Mouse (Mus musculus): Measurements from ENCODE around the gene Acad11. TPM values are rescaled to one million over a fixed set of nuclear protein-coding genes. Genes with fewer than 3 reads are reported as not detected.
A peak's percentile ranks its signal among the peaks of the same experiment; 100 is the strongest.

Gene Acad11
- total and polyA plus RNA-seq, 2 experiments = 154 to 392 TPM

- 48% methylated on average over 4 of the region's 4 CpGs for WGBS
- Histone ChIP-seq H3K79me2 (ENCODE audit: control insufficient read depth, insufficient read depth, low read length) (peaks cover 7% of the 10 kb centered on the region; the same call in 1 of the 2 replicates), H3K27ac (replicated peaks; ENCODE audit: insufficient read depth, low read depth, low read length) (no peak overlapping the region), H3K9ac (ENCODE audit: low read depth, low read length) (no peak overlapping the region), H3K27me3 (ENCODE audit: control insufficient read depth, insufficient read depth, low read length) (no peaks in the 10 kb centered on the region), H3K36me3 (ENCODE audit: control insufficient read depth, insufficient read depth, low read length) (peaks cover 21% of the 10 kb centered on the region), H3K4me3 (ENCODE audit: insufficient read depth, low read depth, low read length) (no peak overlapping the region; the same call in 1 of the 2 replicates), H3K4me1 (ENCODE audit: control insufficient read depth, insufficient read depth, low read length) (peaks cover 17% of the 10 kb centered on the region)
- DNase-seq (ENCODE audit: extremely low read depth, low read depth, low spot score) = no peak
- TF ChIP-seq CTCF (IDR thresholded peaks at IDR 0.05; ENCODE audit: low read depth, low read length) (no peak), POLR2A (IDR thresholded peaks at IDR 0.05; ENCODE audit: extremely low read depth, insufficient read depth, low read length) (no peak)
These were observed 7.1 kb downstream of the Acad11 start for GRCm38 (mm10) chr9:104070241-104070640.

- peak overlapping the region; percentile 82 for H3K27ac ChIP-seq (replicated peaks; ENCODE audit: insufficient read depth, low read depth, low read length)
- 16% methylated on average over 8 of the region's 8 CpGs for WGBS
These were observed 7.9 kb downstream of the Acad11 start for GRCm38 (mm10) chr9:104070863-104071604.

GRCm38 (mm10) chr9:104075808-104076207, 12.6 kb downstream of the Acad11 start:
- Histone ChIP-seq H3K36me3 (ENCODE audit: control insufficient read depth, insufficient read depth, low read length) (peaks cover 62% of the 10 kb centered on the region), H3K9ac (ENCODE audit: low read depth, low read length) (no peak overlapping the region), H3K4me3 (ENCODE audit: insufficient read depth, low read depth, low read length) (no peak overlapping the region), H3K27me3 (ENCODE audit: control insufficient read depth, insufficient read depth, low read length) (no peaks in the 10 kb centered on the region), H3K27ac (replicated peaks; ENCODE audit: insufficient read depth, low read depth, low read length) (no peak overlapping the region), H3K79me2 (ENCODE audit: control insufficient read depth, insufficient read depth, low read length) (peaks cover 5% of the 10 kb centered on the region; the same call in 1 of the 2 replicates), H3K4me1 (ENCODE audit: control insufficient read depth, insufficient read depth, low read length) (peaks cover 14% of the 10 kb centered on the region)
- no peak for TF ChIP-seq POLR2A (IDR thresholded peaks at IDR 0.05; ENCODE audit: extremely low read depth, insufficient read depth, low read length)
- TF ChIP-seq CTCF (IDR thresholded peaks at IDR 0.05; ENCODE audit: low read depth, low read length) = peak; percentile 38; the same call in 1 of the 2 replicates
- DNase-seq (ENCODE audit: extremely low read depth, low read depth, low spot score) = peak; percentile 58
- 81% methylated on average over 2 of the region's 2 CpGs for WGBS

More at GRCm38 (mm10) chr9:104070863-104071604, 7.9 kb downstream of the Acad11 start:
- H3K9ac ChIP-seq (ENCODE audit: low read depth, low read length) = peak overlapping the region; percentile 44
- H3K27me3 ChIP-seq (ENCODE audit: control insufficient read depth, insufficient read depth, low read length) = no peaks in the 10 kb centered on the region
- TF ChIP-seq POLR2A (IDR thresholded peaks at IDR 0.05; ENCODE audit: extremely low read depth, insufficient read depth, low read length) (no peak), CTCF (IDR thresholded peaks at IDR 0.05; ENCODE audit: low read depth, low read length) (no peak)
- H3K36me3 ChIP-seq (ENCODE audit: control insufficient read depth, insufficient read depth, low read length) = peaks cover 28% of the 10 kb centered on the region
- H3K79me2 ChIP-seq (ENCODE audit: control insufficient read depth, insufficient read depth, low read length) = peaks cover 7% of the 10 kb centered on the region; the same call in 1 of the 2 replicates
- peak; percentile 99 for DNase-seq (ENCODE audit: extremely low read depth, low read depth, low spot score)
- H3K4me3 ChIP-seq (ENCODE audit: insufficient read depth, low read depth, low read length) = peak overlapping the region; percentile 15
- peaks cover 17% of the 10 kb centered on the region for H3K4me1 ChIP-seq (ENCODE audit: control insufficient read depth, insufficient read depth, low read length)

GRCm38 (mm10) chr9:104078780-104079179, 15.6 kb downstream of the Acad11 start:
- no peak overlapping the region for H3K9ac ChIP-seq (ENCODE audit: low read depth, low read length)

GRCm38 (mm10) chr9:104079379-104079778, 16.2 kb downstream of the Acad11 start:
- Histone ChIP-seq H3K4me3 (ENCODE audit: insufficient read depth, low read depth, low read length) (no peak overlapping the region), H3K79me2 (ENCODE audit: control insufficient read depth, insufficient read depth, low read length) (no peaks in the 10 kb centered on the region; the same call in 1 of the 2 replicates), H3K27ac (replicated peaks; ENCODE audit: insufficient read depth, low read depth, low read length) (no peak overlapping the region), H3K4me1 (ENCODE audit: control insufficient read depth, insufficient read depth, low read length) (peaks cover 3% of the 10 kb centered on the region; the same call in 1 of the 2 replicates), H3K27me3 (ENCODE audit: control insufficient read depth, insufficient read depth, low read length) (no peaks in the 10 kb centered on the region), H3K9ac (ENCODE audit: low read depth, low read length) (no peak overlapping the region), H3K36me3 (ENCODE audit: control insufficient read depth, insufficient read depth, low read length) (peaks cover 82% of the 10 kb centered on the region)
- TF ChIP-seq CTCF (IDR thresholded peaks at IDR 0.05; ENCODE audit: low read depth, low read length) (peak; percentile 80), POLR2A (IDR thresholded peaks at IDR 0.05; ENCODE audit: extremely low read depth, insufficient read depth, low read length) (no peak)
- 54% methylated on average over 5 of the region's 5 CpGs for WGBS
- peak; percentile 58 for DNase-seq (ENCODE audit: extremely low read depth, low read depth, low spot score)

More at GRCm38 (mm10) chr9:104078780-104079179, 15.6 kb downstream of the Acad11 start:
- Histone ChIP-seq H3K4me3 (ENCODE audit: insufficient read depth, low read depth, low read length) (no peak overlapping the region), H3K27me3 (ENCODE audit: control insufficient read depth, insufficient read depth, low read length) (no peaks in the 10 kb centered on the region), H3K79me2 (ENCODE audit: control insufficient read depth, insufficient read depth, low read length) (no peaks in the 10 kb centered on the region; the same call in 1 of the 2 replicates), H3K27ac (replicated peaks; ENCODE audit: insufficient read depth, low read depth, low read length) (no peak overlapping the region), H3K4me1 (ENCODE audit: control insufficient read depth, insufficient read depth, low read length) (peaks cover 5% of the 10 kb centered on the region; the same call in 1 of the 2 replicates), H3K36me3 (ENCODE audit: control insufficient read depth, insufficient read depth, low read length) (peaks cover 79% of the 10 kb centered on the region)
- no peak for TF ChIP-seq CTCF (IDR thresholded peaks at IDR 0.05; ENCODE audit: low read depth, low read length)
- no peak for DNase-seq (ENCODE audit: extremely low read depth, low read depth, low spot score)
- 93% methylated on average over 1 of the region's 1 CpGs for WGBS

GRCm38 (mm10) chr9:104080038-104080437, 16.9 kb downstream of the Acad11 start:
- Histone ChIP-seq H3K36me3 (ENCODE audit: control insufficient read depth, insufficient read depth, low read length) (peaks cover 82% of the 10 kb centered on the region), H3K79me2 (ENCODE audit: control insufficient read depth, insufficient read depth, low read length) (no peaks in the 10 kb centered on the region; the same call in 1 of the 2 replicates), H3K27me3 (ENCODE audit: control insufficient read depth, insufficient read depth, low read length) (no peaks in the 10 kb centered on the region), H3K27ac (replicated peaks; ENCODE audit: insufficient read depth, low read depth, low read length) (no peak overlapping the region), H3K4me3 (ENCODE audit: insufficient read depth, low read depth, low read length) (no peak overlapping the region), H3K4me1 (ENCODE audit: control insufficient read depth, insufficient read depth, low read length) (no peaks in the 10 kb centered on the region), H3K9ac (ENCODE audit: low read depth, low read length) (no peak overlapping the region)
- TF ChIP-seq CTCF (IDR thresholded peaks at IDR 0.05; ENCODE audit: low read depth, low read length) (no peak), POLR2A (IDR thresholded peaks at IDR 0.05; ENCODE audit: extremely low read depth, insufficient read depth, low read length) (no peak)
- WGBS = 71% methylated on average over 3 of the region's 3 CpGs
- no peak for DNase-seq (ENCODE audit: extremely low read depth, low read depth, low spot score)

All from liver, adult 2 months (tissue).